Mouse (Mus musculus): ENCODE results near the gene Nefh. TPM values are rescaled to one million over a fixed set of nuclear protein-coding genes. Genes with fewer than 3 reads are reported as not detected.

Gene Nefh
- 0.11 and 0.14 TPM in 2 replicates for polyA plus RNA-seq (2015; fragmentation: Nextera tagmentation; extraction: Ambion mirVana)

DNA sequence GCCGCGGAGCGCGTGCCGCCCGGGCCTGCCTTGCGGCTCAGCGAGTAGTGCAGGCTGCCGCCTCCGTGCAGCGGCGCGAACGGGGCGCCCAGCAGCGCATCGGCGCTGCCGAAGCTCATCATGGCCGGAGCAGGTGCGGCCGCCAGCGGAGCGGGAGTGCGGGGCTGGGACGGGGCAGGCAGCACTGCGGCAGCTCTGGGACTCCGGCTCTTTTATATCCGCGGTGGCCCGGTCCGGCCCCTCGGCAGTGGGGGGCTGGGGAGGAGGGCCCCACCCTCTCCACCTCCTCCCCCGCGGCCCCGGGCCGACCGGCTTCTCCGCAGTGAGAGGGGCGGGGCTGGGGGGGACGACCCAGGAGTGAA is at the start of gene Nefh:
Gene Nefh (minus strand): TSS at position 252 of the 362 bp plus-strand sequence.
- Histone ChIP-seq H3K9ac (ENCODE audit: low read depth, low read length) (no peak within 1 kb of the TSS), H3K4me1 (ENCODE audit: control insufficient read depth, low read depth, low read length) (peaks cover 13% of the 10 kb centered on the region), H3K27me3 (ENCODE audit: control insufficient read depth, insufficient read depth, low read depth, low read length) (peaks cover 78% of the 10 kb centered on the region), H3K4me2 (ENCODE audit: low read depth, low read length) (peak within 1 kb of the TSS; percentile 69), H3K9me3 (replicated peaks; ENCODE audit: control insufficient read depth, low read length) (no peaks in the 10 kb centered on the region), H3K36me3 (ENCODE audit: control insufficient read depth, insufficient read depth) (no peaks in the 10 kb centered on the region), H3K4me3 (ENCODE audit: low read depth, low read length) (peak within 1 kb of the TSS; percentile 47), H3K27ac (ENCODE audit: low read length) (no peak within 1 kb of the TSS)
- ATAC-seq (ENCODE audit: low read depth) = no peak
- WGBS (ENCODE audit: insufficient replicate concordance) = under 1% methylated on average over 32 of the region's 41 CpGs

DNA sequence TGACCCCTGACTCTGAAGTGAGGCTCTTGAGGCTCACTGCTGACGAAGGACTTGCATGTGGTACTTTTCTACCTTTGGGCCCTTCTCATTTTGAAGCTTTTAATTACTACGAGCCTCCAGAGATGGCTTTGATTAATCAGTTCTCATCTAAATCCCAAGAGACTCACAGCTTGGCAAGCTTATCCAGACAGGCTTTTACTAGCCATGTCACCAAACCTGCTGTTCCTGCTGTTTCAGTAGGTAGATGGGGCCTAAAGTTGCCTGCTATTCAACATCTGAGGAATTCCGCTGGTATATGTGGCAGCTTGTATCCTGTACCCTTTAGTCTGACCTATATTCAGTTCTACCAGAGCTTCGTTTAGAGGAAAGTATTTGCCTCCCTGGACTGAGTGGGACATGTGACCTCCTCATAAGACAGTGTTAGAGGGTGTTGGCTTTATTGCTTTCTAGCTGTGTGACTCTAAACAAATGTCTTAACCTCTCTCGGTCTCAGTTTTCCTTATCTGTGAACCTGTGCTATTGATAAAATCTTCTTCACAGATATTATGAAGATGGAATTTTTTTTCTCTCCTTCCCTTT is 48.8 kb upstream of the Nefh start:
- no peak overlapping the region for H3K4me2 ChIP-seq (ENCODE audit: low read depth, low read length)
- H3K36me3 ChIP-seq (ENCODE audit: control insufficient read depth, insufficient read depth) = peaks cover 5% of the 10 kb centered on the region; the same call in 1 of the 2 replicates
- no peak overlapping the region for H3K9ac ChIP-seq (ENCODE audit: low read depth, low read length)
- peaks cover 8% of the 10 kb centered on the region for H3K4me1 ChIP-seq (ENCODE audit: control insufficient read depth, low read depth, low read length)
- H3K9me3 ChIP-seq (replicated peaks; ENCODE audit: control insufficient read depth, low read length) = no peaks in the 10 kb centered on the region
- H3K4me3 ChIP-seq (ENCODE audit: low read depth, low read length) = no peak overlapping the region
- no peaks in the 10 kb centered on the region for H3K27me3 ChIP-seq (ENCODE audit: control insufficient read depth, insufficient read depth, low read depth, low read length)
- 75% methylated on average over 5 of the region's 5 CpGs for WGBS (ENCODE audit: insufficient replicate concordance)
- no peak for ATAC-seq (ENCODE audit: low read depth)
- H3K27ac ChIP-seq (ENCODE audit: low read length) = no peak overlapping the region

- Histone ChIP-seq H3K9me3 (replicated peaks; ENCODE audit: control insufficient read depth, low read length) (no peaks in the 10 kb centered on the region), H3K27ac (ENCODE audit: low read length) (no peak overlapping the region), H3K27me3 (ENCODE audit: control insufficient read depth, insufficient read depth, low read depth, low read length) (no peaks in the 10 kb centered on the region), H3K4me3 (ENCODE audit: low read depth, low read length) (no peak overlapping the region), H3K4me1 (ENCODE audit: control insufficient read depth, low read depth, low read length) (peaks cover 9% of the 10 kb centered on the region), H3K36me3 (ENCODE audit: control insufficient read depth, insufficient read depth) (no peaks in the 10 kb centered on the region), H3K9ac (ENCODE audit: low read depth, low read length) (no peak overlapping the region), H3K4me2 (ENCODE audit: low read depth, low read length) (no peak overlapping the region)
- ATAC-seq (ENCODE audit: low read depth) = no peak
- 85% methylated on average over 3 of the region's 3 CpGs for WGBS (ENCODE audit: insufficient replicate concordance)
These were observed 47.8 kb upstream of the Nefh start for GRCm38 (mm10) chr11:4995676-4996075.

GRCm38 (mm10) chr11:4992471-4992870 is 44.6 kb upstream of the Nefh start:
- ATAC-seq (ENCODE audit: low read depth) = no peak

GRCm38 (mm10) chr11:4989187-4989586 is 41.3 kb upstream of the Nefh start:
- H3K4me2 ChIP-seq (ENCODE audit: low read depth, low read length) = no peak overlapping the region
- H3K9me3 ChIP-seq (replicated peaks; ENCODE audit: control insufficient read depth, low read length) = no peaks in the 10 kb centered on the region
- peaks cover 34% of the 10 kb centered on the region for H3K4me1 ChIP-seq (ENCODE audit: control insufficient read depth, low read depth, low read length)
- no peaks in the 10 kb centered on the region for H3K36me3 ChIP-seq (ENCODE audit: control insufficient read depth, insufficient read depth)
- no peak overlapping the region for H3K9ac ChIP-seq (ENCODE audit: low read depth, low read length)
- ATAC-seq (ENCODE audit: low read depth) = no peak
- WGBS (ENCODE audit: insufficient replicate concordance) = 25% methylated on average over 3 of the region's 3 CpGs
- H3K27ac ChIP-seq (ENCODE audit: low read length) = no peak overlapping the region
- no peaks in the 10 kb centered on the region for H3K27me3 ChIP-seq (ENCODE audit: control insufficient read depth, insufficient read depth, low read depth, low read length)
- H3K4me3 ChIP-seq (ENCODE audit: low read depth, low read length) = no peak overlapping the region

More at GRCm38 (mm10) chr11:4992471-4992870, 44.6 kb upstream of the Nefh start:
- Histone ChIP-seq H3K4me3 (ENCODE audit: low read depth, low read length) (no peak overlapping the region), H3K27ac (ENCODE audit: low read length) (no peak overlapping the region), H3K4me1 (ENCODE audit: control insufficient read depth, low read depth, low read length) (peaks cover 25% of the 10 kb centered on the region), H3K9ac (ENCODE audit: low read depth, low read length) (no peak overlapping the region), H3K36me3 (ENCODE audit: control insufficient read depth, insufficient read depth) (no peaks in the 10 kb centered on the region), H3K9me3 (replicated peaks; ENCODE audit: control insufficient read depth, low read length) (no peaks in the 10 kb centered on the region), H3K27me3 (ENCODE audit: control insufficient read depth, insufficient read depth, low read depth, low read length) (no peaks in the 10 kb centered on the region), H3K4me2 (ENCODE audit: low read depth, low read length) (no peak overlapping the region)
- 84% methylated on average over 2 of the region's 2 CpGs for WGBS (ENCODE audit: insufficient replicate concordance)

GRCm38 (mm10) chr11:4987487-4987852 is 39.6 kb upstream of the Nefh start:
- Histone ChIP-seq H3K9ac (ENCODE audit: low read depth, low read length) (peak overlapping the region; percentile 79), H3K4me2 (ENCODE audit: low read depth, low read length) (peak overlapping the region; percentile 80), H3K9me3 (replicated peaks; ENCODE audit: control insufficient read depth, low read length) (no peaks in the 10 kb centered on the region), H3K27me3 (ENCODE audit: control insufficient read depth, insufficient read depth, low read depth, low read length) (no peaks in the 10 kb centered on the region), H3K4me3 (ENCODE audit: low read depth, low read length) (peak overlapping the region; percentile 79), H3K4me1 (ENCODE audit: control insufficient read depth, low read depth, low read length) (peaks cover 38% of the 10 kb centered on the region), H3K36me3 (ENCODE audit: control insufficient read depth, insufficient read depth) (no peaks in the 10 kb centered on the region), H3K27ac (ENCODE audit: low read length) (peak overlapping the region; percentile 78)
- ATAC-seq (ENCODE audit: low read depth) = no peak
- WGBS (ENCODE audit: insufficient replicate concordance) = 34% methylated on average over 11 of the region's 11 CpGs

GRCm38 (mm10) chr11:4986695-4987486 is 39.0 kb upstream of the Nefh start, which contains the start of gene Ap1b1:
Gene Ap1b1, plus strand, starts transcription at chr11:4986824.
- Histone ChIP-seq H3K4me1 (ENCODE audit: control insufficient read depth, low read depth, low read length) (peaks cover 38% of the 10 kb centered on the region), H3K9ac (ENCODE audit: low read depth, low read length) (peak within 1 kb of the TSS; percentile 79), H3K27ac (ENCODE audit: low read length) (peak within 1 kb of the TSS; percentile 78)

DNA sequence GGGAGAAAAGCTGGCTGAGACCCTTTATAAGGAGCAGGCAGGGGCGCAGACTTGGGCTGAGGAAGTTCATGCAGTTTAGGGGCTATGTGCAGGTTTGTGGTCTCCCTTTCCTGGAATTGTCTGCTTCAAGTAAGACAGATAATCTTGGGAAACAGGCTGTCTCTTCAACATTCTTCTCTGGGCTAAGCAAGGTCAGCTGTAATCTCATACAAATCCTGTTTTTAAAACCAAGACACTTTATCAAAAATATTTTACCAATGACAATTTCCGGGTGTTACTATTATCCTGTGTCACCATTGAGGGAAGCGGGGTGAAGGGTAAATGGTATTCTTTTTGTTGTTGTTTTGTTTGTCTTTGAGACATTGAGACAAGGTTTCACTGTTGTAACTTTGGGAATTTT is 36.9 kb upstream of the Nefh start:
- no peaks in the 10 kb centered on the region for H3K27me3 ChIP-seq (ENCODE audit: control insufficient read depth, insufficient read depth, low read depth, low read length)
- WGBS (ENCODE audit: insufficient replicate concordance) = 38% methylated on average over 3 of the region's 3 CpGs
- no peak overlapping the region for H3K9ac ChIP-seq (ENCODE audit: low read depth, low read length)
- H3K27ac ChIP-seq (ENCODE audit: low read length) = no peak overlapping the region
- H3K4me3 ChIP-seq (ENCODE audit: low read depth, low read length) = no peak overlapping the region
- H3K4me1 ChIP-seq (ENCODE audit: control insufficient read depth, low read depth, low read length) = peaks cover 32% of the 10 kb centered on the region
- no peak overlapping the region for H3K4me2 ChIP-seq (ENCODE audit: low read depth, low read length)
- H3K9me3 ChIP-seq (replicated peaks; ENCODE audit: control insufficient read depth, low read length) = no peaks in the 10 kb centered on the region
- no peaks in the 10 kb centered on the region for H3K36me3 ChIP-seq (ENCODE audit: control insufficient read depth, insufficient read depth)
- no peak for ATAC-seq (ENCODE audit: low read depth)

More at GRCm38 (mm10) chr11:4986695-4987486, 39.0 kb upstream of the Nefh start, which contains the start of gene Ap1b1:
- H3K27me3 ChIP-seq (ENCODE audit: control insufficient read depth, insufficient read depth, low read depth, low read length) = no peaks in the 10 kb centered on the region
- no peaks in the 10 kb centered on the region for H3K36me3 ChIP-seq (ENCODE audit: control insufficient read depth, insufficient read depth)
- ATAC-seq (ENCODE audit: low read depth) = peak; percentile 97
- H3K9me3 ChIP-seq (replicated peaks; ENCODE audit: control insufficient read depth, low read length) = no peaks in the 10 kb centered on the region
- H3K4me3 ChIP-seq (ENCODE audit: low read depth, low read length) = peak within 1 kb of the TSS; percentile 79
- under 1% methylated on average over 61 of the region's 62 CpGs for WGBS (ENCODE audit: insufficient replicate concordance)
- H3K4me2 ChIP-seq (ENCODE audit: low read depth, low read length) = peak within 1 kb of the TSS; percentile 80

GRCm38 (mm10) chr11:4984249-4984648 is 36.4 kb upstream of the Nefh start:
- H3K9ac ChIP-seq (ENCODE audit: low read depth, low read length) = no peak overlapping the region
- peaks cover 31% of the 10 kb centered on the region for H3K4me1 ChIP-seq (ENCODE audit: control insufficient read depth, low read depth, low read length)
- peak overlapping the region; percentile 35 for H3K4me2 ChIP-seq (ENCODE audit: low read depth, low read length)
- H3K4me3 ChIP-seq (ENCODE audit: low read depth, low read length) = no peak overlapping the region
- no peaks in the 10 kb centered on the region for H3K9me3 ChIP-seq (replicated peaks; ENCODE audit: control insufficient read depth, low read length)
- WGBS (ENCODE audit: insufficient replicate concordance) = 1% methylated on average over 5 of the region's 5 CpGs
- no peaks in the 10 kb centered on the region for H3K27me3 ChIP-seq (ENCODE audit: control insufficient read depth, insufficient read depth, low read depth, low read length)
- H3K27ac ChIP-seq (ENCODE audit: low read length) = no peak overlapping the region
- no peaks in the 10 kb centered on the region for H3K36me3 ChIP-seq (ENCODE audit: control insufficient read depth, insufficient read depth)
- no peak for ATAC-seq (ENCODE audit: low read depth)
